Mouse (Mus musculus): ENCODE results near the gene Gm853.
"Not testable (repeated sequence)": the region's sequence is repeated elsewhere in the genome, so short reads cannot be mapped to it uniquely, and the experiment has no call there.

Gm853 gene

GRCm38 (mm10) chr4:130222179-130222578 is at the start of gene Gm853:
Gene Gm853 (minus strand): TSS chr4:130222401.
- no peak for DNase-seq

- no peak for DNase-seq
Measured at GRCm38 (mm10) chr4:130270611-130271347, 48.6 kb upstream of the Gm853 start.

DNA sequence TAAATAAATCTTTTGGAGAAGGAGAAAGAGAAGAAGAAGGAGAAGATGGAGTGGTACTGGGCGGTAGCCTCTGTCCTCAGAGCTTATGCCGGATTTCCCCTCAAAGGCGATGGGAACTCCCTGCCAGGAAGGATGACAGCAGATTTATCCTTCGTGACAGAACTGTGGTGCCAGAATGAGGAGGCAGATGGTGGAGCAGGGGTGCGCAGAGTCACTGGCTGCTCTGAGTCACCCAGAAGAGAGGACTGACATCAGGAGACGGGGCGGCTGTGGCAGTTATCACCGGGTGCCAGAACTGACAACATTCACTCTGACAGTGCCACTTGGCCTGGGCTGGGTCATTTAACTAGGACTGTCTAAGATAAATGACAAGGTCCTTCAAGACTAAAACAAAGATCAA is 47.9 kb upstream of the Gm853 start:
- no peak for DNase-seq

GRCm38 (mm10) chr4:130268736-130269135 is 46.5 kb upstream of the Gm853 start:
- DNase-seq = no peak

- DNase-seq = peak; percentile 32 to 63
Measured at GRCm38 (mm10) chr4:130267069-130267468, 44.9 kb upstream of the Gm853 start.

DNA sequence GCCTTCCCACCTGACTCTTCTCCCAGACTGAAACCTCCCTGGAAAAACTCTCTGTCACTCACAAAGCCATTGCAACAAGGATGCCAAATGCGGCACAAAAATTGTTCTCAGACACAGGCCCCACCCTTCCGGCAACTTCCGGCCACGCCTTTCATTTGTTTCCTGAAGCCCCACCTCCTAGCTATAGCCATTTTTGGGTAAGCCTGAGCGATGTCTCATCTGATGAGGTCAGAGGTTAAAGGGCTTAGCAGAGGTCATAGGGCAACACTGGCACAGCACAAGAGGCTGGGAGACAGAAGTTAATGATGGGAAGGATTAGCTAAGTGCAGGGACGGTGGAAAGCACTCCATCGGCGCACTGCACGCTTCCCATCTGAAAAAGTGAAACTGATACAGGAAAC is 44.4 kb upstream of the Gm853 start:
- no peak for DNase-seq

DNA sequence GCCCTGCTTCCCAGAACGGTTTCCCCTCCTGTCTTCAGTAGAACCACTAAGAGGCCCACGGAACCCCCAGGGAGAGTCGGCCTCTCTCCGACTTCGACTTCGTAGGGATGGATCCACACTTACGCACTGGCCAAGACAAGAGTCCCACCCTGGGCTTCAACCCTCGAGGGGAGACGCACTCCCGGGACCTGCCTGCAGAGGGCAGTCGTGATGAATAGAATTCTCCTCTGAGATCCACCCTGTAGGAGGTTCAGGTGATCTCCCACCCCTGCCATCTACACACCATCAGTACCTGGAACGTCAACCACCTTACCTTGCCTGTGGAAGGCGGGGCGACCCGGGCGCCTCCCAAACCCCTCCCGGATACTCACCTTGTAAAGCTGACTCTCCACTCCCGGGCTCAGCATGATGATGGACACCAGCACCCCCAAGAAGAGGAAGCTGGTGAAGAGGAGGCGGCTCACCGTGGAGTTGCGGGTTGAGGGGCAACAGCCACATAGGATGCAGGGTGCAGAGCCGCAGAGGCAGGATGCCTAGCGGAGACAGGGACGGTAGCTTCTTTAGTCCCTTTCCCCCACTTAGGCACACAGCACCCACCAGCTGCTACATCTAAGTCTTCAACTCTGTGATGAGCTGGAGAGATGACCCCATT is 42.6 kb upstream of the Gm853 start:
- DNase-seq = peak; percentile 85 to 86

- peak; percentile 25 to 33 for DNase-seq
Measured at GRCm38 (mm10) chr4:130264131-130264530, 41.9 kb upstream of the Gm853 start.

DNA sequence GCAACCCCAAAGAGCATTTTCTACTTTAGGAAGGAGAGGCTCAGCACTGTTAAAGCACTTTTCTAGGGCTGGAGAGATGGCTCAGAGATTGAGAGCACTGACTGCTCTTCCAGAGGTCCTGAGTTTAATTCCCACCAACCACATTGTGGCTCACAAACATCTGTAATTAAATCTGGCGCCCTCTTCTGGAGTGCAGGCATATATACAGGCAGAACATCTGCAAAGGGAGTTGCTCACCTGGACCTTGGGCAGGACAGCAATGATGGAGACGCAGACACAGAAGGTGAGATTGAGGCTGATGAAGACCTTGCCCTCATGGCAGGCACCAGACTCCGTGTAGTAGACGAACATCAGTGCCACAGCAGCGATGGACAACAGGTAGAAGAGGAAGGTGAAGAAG is 38.2 kb upstream of the Gm853 start:
- no peak for DNase-seq

- peak; percentile 45 to 53 for DNase-seq
Measured at GRCm38 (mm10) chr4:130252441-130253157, 30.4 kb upstream of the Gm853 start.

DNA sequence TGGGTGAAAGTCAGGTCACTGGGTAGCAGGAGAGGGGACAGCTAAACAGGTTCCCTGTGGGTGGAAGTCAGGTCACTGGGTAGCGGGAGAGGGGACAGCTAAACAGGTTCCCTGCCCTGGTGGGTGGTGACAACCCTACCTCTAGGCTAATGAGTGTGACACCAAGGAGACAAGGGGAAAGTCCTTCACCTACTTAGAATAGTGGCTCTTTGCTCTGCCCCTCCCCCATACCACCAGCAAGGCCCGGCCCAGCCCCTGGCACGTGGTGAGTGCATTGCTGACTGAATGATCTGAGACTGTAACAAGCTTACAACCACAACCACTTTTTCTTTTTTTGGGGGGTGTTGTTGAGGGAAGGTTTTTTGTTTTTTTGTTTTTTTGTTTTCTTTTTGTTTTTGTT is 29.6 kb upstream of the Gm853 start:
- peak in 1 of 2 experiments; percentile 33 for DNase-seq

- DNase-seq = no peak
Measured at GRCm38 (mm10) chr4:130251172-130251705, 29.0 kb upstream of the Gm853 start.

DNA sequence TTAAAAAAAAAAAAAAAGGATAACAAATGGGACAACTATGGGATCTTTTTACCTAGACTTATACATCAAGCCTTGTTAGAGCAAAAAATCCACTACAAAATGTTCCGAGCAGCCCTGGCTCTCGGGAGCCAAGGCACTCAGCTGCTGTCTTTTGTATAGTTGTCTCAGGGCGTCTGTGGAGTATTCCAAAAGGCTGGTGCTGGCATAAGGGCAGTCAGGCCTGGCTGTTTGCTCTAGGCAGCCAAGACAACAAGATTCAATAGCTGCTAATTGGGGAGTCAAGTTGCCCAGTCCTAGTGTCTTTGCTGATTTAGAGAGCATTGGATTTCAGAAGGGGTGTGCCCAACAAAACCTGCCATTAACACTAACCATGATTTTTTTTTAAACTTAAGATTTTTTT is 26.4 kb upstream of the Gm853 start:
- DNase-seq = no peak

- peak; percentile 81 to 87 for DNase-seq
Measured at GRCm38 (mm10) chr4:130246132-130246531, 23.9 kb upstream of the Gm853 start.

DNA sequence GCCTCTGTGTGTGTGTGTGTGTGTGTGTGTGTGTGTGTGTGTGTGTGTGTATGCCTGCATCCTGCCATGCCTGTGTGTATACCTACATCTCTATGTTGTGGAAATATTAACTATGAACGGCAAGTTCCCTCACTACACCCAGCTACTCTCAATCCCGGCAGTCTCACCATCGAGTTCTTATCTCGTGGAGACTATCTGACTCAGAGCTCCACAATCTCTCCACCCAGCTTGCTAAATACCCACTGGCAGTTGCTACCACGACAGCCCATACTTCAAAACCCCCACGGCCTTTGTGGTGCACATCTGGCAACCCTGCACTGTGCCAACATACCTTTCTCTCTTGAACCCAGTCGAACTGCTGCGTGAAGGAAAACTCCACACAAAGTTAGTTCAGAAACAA is 22.5 kb upstream of the Gm853 start:
- DNase-seq = no peak

DNA sequence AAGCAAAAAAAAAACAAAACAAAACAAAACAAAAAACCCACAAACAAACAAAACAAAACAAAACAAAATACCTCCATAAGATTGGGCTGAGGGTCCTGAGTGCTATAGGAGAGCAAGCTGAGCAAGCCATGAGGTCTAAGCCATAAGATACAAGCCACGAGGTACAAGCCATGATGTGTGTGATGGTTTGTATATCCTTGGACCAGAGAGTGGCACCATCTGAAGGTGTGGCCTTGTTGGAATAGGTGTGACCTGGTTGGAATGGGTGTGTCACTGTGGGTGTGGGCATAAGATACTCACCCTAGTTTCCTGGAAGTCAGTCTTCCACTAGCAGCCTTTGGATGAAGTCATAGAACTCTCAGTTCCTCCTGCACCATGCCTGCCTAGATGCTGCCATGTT is 21.4 kb upstream of the Gm853 start:
- not testable (repeated sequence) for DNase-seq

DNA sequence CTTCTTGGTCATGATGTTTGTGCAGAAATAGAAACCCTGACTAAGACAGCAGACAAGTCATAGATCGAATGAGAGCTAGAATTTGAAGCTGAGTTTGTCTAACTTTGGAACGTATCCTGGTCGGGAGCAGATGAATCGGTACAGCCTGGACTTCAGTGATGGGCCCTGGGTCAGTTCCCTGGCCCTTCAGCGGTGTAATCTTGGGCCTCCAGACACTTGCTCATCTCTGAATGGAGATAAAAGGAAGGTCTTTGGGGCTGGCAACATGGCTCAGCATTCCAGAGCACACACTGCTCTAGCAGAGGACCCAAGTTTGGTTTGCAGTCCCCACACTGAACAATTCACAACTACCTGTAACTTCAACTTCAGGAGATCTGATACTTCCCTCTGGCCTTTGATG is 20.8 kb upstream of the Gm853 start:
- no peak for DNase-seq

DNA sequence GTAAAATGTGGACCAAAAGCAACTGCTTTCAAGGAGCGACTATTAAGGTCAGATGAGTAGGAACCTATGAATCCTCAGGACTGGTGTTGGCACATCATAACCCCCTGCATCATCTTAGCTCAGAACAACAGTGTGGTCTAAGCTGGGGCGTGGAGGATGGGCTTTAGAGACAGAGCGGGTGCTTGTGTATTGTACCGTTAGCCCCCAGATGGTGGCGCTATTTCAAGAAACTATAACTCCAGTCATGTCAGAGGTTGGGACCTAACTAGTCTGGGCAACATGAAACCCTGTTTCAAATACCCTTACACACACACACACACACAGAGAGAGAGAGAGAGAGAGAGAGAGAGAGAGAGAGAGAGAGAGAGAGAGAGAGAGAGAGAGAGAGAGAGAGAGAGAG is 18.5 kb upstream of the Gm853 start:
- DNase-seq = no peak

DNA sequence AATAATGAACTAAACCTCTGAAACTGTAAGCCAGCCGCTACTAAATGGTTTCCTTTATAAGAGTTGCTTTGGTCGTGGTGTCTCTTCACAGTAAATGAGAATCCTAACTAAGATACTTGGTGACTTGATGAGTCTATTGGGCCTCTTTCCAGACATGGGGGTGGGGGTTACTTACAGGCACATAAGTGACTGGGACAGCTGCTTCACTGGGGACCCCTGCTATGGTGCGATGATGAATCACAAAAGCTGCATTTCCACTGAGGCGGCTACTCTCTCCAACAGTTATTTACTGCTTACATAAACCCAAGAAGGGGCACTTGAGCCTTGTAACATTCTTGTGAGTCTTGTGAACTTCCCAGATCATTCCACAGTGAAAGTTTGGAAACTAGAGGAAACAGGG is 15.4 kb upstream of the Gm853 start:
- no peak for DNase-seq

DNA sequence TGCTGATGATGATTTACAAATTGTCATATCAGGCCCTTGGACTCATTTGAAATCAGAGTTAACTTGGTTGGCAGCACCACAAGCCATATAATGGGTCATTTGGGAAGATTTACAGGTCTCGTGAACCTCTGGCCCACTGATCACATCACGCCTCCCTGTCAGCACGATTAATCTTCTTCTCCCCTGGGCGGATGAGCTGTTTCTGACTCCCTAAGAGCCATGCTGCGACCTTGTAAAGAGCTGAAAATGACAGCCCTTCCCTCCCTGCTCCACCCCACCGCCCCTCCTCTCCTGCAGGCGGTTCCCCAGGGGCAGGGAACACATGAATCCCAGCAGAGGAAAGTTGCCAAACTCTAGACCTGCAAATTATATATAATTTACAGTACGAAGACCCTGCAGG is 14.2 kb upstream of the Gm853 start:
- peak in 1 of 2 experiments; percentile 22 for DNase-seq

DNA sequence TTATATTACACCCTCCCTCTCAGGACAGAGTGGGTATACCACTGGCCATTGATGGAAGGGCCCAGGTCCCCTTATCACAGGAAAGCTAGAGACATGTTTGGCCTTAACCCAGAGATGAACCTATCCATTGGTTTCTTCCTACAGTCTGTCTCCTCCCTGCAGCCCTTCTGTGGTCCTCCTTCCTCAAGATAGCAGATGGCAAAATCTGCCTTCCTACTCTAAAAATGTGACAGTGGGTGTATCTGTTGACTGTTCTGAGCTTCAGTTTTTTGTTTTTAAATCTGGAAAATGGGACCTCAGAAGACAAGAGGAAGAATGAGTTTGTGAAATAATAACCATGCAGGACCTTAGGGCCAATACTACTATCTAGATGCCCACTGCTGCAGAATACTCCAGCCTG is 1.9 kb upstream of the Gm853 start:
- no peak for DNase-seq

- DNase-seq = peak in 1 of 2 experiments; percentile 43
Measured at GRCm38 (mm10) chr4:130220176-130220575, 2.0 kb downstream of the Gm853 start.

- DNase-seq = no peak
Measured at GRCm38 (mm10) chr4:130215392-130215791, 6.8 kb downstream of the Gm853 start.

- no peak for DNase-seq
Measured at GRCm38 (mm10) chr4:130213857-130214256, 8.3 kb downstream of the Gm853 start.

Data from kidney, postnatal 4 days (tissue).